Mouse (Mus musculus): ENCODE data around the gene Clcn6.

Gene Clcn6

DNA sequence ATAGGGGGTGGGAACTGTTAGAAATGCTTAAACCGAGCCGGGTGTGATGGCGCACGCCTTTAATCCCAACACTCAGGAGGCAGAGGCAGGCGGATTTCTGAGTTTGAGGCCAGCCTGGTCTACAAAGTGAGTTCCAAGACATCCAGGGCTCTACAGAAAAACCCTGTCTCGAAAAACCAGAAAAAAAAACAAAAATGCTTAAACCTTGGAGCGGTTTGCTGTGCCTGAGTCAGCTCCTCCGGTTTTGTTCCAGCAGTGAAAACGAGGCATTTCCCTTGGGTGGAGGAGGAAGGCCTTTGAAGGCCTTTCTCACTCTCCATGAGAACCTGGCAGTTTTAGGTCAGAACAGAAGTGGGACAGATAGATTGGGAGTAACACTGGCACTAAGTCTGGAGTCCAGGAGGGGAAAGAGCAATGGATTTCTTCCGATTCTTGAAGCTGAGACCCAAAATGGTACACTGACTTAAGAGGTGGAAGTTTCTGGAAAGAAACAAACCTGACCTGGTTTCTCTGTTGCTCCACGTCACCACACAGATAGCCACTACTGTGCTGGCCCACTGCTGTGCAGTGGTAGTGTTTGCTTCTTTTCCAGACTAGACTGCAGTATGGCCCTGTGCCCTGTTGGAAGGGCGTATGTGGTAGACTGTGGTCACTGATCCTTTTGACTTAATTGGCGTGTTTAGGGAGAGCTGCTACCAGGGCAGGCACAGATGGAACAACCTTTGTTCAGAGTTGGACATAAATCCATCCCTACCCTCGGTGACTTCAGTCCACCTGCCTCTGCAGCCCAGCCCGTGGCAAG lies 1.6 kb upstream of the Clcn6 start:
- DNase-seq (ENCODE audit: low spot score): no peak

DNA sequence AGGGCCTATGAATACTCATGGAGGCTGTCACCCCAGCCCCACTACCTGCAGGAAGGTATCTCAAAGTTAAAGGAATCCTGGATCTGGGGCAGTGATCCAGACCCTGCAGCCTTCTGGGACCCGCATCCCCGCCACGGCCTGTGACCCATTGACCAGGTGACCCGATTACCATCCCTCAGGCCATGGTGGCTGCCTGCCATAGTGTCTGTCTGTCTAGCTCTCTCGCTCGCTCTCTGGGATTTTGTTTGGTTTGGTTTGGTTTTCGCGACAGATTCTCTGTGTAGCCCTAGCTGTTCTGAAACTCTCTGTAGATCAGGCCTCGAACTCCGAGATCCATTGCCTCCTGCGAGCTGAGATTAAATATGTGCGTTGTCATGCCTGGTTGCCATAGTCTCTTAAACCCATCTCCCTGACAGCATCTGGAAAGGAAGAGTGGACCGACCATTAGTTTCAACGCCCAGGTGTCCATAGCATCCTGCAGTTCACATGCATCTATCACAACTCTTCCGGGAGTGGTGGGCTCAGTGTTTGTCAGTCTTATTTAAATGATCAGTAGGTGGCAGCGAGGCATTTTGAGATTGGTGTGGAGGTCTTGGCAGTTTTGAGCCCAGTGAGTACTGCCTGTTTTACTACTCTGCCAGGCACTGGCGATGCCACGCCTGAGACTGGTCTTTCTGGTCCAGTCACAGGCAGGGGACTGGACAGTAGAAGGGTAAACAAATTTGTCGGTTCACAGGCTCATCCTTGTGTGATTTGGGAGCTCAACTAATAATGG lies 820 bp upstream of the Clcn6 start:
- DNase-seq (ENCODE audit: low spot score): no peak

DNA sequence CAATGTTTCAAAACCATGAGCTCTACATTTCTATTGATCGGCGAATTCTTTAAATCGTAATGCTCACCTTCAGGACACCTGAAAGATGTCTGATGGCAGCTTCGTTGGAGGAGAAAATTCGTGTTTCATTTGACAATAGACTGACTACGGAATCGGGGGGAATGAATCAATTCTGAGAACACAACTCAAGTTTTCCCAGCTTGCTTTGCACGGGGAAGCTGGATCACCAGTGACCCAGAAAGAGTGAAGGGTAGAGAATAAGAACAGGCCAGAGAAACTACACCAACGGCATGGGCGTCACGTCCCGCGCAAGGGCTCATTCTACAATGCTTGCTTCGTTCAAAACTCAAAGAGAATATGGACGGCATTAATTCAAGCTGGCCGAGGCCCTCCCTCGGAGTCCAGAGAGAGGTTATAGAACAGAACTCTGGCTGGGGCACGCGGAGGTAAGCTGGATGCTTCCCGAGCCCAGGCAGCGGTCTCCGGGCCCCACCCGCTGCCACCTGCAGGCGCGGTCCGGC lies 482 bp downstream of the Clcn6 start:
- DNase-seq (ENCODE audit: low spot score): no peak

DNA sequence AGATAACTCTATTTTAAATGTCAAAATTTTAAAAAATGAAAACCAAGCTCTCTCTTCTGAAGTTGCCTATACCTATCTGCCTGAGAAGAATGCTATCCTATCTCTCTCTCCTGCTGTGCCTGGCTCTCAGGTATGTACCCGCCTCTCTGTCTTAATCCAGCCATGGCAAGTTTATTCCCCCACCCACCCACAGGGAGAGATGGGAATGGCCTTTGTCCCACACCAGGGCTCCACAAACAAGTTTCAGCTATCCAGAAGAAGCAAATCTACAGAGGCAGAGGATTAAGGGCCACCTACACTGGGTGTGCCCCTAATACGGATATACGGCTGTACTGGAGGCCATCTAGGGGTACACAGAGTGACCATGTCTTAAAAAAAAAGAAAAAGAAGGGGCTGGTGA lies 3.2 kb downstream of the Clcn6 start:
- peak; percentile 37 for DNase-seq (ENCODE audit: low spot score)

DNA sequence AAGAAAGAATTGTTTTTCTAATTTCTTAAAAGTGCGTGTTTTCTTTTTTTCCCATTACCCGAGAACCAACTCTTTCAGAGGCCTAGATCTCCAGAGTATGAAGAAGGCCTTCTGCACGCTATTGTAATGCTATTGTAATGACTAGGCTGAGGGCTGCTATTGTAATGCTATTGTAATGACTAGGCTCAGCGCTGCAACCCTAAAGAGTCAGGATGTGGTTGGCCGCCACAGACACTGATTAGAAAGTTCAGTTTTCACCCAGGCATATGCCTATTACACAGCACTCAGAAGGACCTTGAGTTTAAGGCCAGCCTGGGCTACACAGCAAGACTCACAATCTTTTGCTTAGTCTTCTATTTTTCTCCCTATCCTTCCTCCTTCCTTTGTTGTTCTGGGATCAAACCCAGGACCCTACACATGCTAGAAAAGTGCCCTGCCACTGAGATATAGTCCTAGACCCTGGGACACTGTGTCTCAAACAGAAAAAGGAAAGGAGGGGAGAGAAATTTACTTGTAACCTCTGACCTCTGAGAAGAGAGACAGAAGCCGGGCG lies 4.7 kb downstream of the Clcn6 start:
- DNase-seq (ENCODE audit: low spot score): no peak

DNA sequence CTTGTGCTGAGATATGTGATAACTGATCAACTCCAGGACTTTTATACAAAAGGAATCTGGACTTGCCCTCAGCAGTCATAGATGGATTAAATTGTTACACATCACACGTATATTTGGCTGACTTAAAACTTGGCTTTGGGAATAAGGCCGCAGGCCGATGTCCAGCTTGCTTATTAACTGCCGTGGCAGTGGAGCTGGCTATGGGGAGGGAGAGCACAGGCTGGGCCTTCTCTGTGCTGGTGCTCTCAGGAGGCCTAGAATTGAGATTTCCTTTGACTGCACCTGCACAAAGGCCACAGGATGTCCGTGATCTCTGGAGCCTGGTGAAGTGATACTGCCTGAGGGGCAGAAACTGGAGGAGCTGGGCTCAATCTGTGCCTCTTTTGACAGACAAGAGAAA lies 8.1 kb downstream of the Clcn6 start:
- no peak for DNase-seq (ENCODE audit: low spot score)

DNA sequence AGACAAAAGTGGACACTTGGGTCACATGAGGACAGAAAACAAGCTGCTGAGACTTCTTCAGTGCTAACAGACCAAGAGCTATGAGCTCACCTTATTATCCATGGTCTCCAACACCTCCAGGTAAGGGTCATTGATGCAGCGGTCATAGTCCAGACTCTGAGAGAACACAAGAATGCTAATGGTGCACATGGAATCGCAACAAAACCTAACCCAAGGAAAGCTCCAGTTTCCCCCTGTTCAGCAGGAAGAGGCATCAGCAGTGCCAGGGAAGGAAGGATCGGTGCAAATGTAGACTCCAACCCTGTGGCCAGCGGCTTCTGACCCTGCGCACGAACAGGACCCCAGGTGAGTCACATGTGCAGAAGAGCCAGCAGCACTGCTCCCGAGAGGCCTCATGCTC lies 9.3 kb downstream of the Clcn6 start:
- DNase-seq (ENCODE audit: low spot score): no peak

DNA sequence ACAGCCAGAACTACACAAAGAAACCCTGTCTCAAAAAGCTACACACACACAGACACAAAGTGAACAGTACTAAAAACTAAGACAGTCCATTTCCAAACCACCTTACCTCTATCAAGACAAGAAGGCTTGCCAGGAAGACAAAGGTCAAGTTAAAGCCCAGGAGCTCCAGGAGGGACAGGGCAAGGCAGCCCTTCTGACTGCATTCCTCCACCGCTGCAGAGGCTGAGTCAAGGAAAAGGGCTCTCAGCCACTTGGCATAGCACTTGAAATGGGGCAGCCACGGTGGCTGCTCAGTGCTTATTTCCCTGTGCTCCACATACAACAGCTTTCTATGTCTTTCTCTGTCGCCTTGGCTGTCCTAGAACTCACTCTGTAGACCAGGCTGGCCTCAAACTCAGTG lies 14.6 kb downstream of the Clcn6 start:
- DNase-seq (ENCODE audit: low spot score): no peak

DNA sequence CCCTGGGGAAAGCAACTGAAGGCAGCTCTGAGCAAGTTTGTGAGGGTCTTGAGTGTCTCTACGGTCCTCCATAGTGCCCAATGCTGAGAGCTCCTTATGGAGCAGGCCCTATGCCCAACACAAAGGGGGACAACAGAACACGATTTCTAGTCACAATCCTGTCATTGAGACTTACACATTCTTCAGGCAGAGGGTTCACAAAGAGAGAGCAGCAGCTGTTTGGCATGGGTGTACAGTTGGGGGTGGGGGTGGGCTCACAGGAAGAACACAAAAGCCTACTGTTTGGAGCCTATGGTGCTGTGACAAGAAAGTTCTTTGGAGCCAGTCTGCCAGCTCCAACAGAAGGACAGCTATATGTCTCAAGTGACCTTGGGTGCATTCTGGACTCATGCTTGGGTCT lies 20.2 kb downstream of the Clcn6 start:
- no peak for DNase-seq (ENCODE audit: low spot score)

DNA sequence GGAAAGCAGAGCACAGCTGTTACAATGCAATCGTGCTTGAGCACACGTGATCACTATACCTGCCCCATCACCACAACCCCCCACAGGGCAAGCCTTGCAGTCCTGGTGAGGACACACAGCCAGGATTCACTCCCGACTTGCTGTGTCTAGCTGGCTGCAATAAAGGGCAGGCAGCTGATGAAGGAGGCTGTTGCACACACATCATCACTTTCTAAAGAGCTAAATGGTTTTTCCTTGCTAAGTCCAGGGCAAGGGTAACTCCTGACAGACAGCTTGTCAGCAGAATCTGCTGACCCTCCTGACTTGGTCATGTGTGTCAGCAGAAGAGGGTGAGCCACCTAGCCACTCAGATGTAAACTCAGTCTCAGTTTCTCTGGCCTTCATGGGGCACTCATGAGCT lies 21.6 kb downstream of the Clcn6 start:
- DNase-seq (ENCODE audit: low spot score): peak; percentile 65

DNA sequence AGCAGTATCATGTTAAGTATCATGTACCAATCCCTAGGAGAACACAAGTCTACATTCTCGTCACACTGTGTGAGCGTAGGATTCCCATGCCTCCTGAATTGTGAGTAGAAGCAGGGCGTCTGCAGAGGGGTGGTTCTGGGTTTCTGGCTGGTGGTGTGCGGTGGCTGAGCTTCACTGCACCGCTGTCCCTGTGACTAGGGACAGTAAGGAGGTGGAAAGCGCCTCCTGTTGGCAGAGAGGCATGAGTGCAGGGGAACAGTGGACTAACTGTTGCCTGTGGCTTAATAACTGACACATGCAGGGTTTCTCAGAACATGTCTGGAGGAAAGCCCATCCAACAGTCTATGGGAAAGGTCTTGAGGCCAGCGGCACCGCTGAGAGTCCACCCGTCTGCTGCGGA lies 23.2 kb downstream of the Clcn6 start:
- no peak for DNase-seq (ENCODE audit: low spot score)

DNA sequence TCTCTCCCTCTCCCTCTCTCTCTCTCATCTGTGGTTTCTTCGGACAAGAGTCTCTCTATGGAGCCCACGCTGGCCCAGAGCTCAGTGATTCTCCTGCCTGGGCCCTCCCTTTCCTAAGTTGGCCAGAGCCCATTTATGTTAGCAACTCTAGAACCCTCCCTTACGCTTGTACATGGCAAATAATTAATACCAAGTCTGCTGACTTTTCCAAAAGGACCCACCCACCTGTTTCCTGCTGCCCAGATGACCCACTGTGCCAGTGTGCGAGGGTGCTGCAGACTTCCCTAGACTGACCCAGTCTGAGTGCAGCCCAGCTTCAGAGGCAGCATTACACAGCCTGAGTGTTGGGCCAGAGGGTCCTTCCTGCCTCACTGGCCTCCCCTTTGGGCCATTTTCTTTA lies 26.4 kb downstream of the Clcn6 start:
- no peak for DNase-seq (ENCODE audit: low spot score)

DNA sequence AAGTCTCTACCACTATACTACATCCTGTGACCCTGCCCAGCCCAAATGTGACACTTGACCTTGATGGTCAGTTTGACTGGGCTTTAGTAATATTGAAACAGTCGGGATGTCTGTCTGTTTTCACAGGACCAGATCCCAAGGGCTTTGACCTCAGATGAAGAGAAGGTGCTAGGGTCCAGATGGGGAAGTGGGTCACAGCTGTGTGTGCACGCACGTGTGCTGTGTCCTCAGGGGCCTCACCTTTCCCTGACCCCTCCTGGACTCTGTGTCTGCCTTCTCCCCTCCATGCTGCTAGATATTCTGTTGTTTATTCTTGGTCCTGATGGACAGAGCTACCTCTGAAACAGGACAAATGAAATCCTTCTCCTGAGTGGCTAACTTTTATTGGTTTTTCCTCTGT lies 27.3 kb downstream of the Clcn6 start:
- DNase-seq (ENCODE audit: low spot score): no peak

DNA sequence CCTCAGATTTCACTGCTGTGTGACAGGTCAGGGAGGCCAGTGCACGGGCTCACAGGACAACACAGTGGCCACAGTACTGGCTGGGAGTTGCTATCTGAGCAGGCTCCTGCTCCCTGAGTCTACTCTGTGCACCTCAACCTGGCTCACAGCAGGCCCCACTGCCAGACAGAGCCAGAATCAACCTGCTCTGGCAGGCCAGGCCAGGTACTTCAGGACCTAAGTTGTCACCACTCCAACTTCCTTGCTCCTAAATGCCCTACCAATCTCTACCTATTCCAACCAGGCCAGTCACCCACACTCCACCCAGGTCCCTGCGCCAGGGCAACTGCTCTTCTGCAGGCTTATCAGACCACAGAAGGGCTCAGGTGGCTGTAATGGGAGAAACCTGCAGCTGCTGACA lies 29.0 kb downstream of the Clcn6 start:
- no peak for DNase-seq (ENCODE audit: low spot score)

DNA sequence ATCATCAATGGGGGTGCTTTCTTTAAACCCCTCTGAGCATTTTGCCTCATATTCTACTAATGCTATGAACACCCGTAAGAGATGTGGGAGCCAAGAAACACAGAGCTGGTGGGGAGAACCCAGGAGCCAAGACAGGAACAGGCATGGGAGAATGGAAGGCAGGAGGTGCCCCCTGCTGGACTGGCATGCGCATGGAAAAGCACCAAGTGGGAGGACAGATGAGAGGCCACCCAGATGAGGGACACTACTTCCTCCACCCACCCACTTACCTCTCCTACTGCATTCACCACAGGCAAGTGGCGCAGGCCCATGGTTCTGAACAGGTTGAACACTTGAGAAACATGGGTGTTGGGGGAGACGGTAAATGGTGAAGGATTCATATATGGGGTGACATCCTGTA lies 30.2 kb downstream of the Clcn6 start:
- DNase-seq (ENCODE audit: low spot score): no peak

DNA sequence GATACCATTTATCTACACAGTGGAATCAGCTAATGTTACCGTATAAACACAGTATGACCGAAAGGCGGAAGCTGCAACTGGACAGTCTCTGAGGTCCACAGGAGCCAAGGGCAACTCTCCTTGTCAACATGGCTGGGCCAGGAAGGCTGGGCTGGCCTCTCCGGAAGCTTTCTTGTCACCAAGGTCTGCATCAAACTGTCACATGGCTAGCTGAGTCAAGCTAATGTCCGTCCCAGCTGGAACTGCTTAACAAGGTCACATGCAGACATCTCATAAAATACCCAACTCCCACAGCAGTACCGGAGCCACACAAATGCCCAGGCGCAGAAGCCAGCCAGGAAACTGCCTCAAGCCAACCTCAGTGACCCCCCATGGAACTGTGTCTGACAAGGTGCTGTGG lies 34.3 kb downstream of the Clcn6 start:
- DNase-seq (ENCODE audit: low spot score): no peak

DNA sequence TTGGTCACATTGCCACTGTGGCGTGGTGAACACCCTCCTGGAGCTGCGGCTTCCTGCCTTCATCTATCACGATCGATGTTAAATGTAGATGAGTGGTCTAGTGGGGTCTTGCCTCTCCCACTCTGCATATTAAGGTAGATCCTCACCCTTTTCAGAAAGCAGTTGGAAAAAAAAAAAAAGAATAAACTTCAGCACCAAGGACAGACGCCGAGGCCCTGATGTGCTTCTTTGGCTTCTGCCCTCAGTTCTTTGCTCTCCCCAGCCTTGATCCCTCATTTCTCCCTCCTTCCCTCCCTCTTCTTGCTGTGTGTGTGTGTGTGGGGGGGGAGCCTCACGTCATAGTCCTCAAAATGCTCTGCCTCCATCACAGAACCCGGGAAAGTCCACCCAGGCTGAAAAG lies 36.8 kb downstream of the Clcn6 start:
- no peak for DNase-seq (ENCODE audit: low spot score)

DNA sequence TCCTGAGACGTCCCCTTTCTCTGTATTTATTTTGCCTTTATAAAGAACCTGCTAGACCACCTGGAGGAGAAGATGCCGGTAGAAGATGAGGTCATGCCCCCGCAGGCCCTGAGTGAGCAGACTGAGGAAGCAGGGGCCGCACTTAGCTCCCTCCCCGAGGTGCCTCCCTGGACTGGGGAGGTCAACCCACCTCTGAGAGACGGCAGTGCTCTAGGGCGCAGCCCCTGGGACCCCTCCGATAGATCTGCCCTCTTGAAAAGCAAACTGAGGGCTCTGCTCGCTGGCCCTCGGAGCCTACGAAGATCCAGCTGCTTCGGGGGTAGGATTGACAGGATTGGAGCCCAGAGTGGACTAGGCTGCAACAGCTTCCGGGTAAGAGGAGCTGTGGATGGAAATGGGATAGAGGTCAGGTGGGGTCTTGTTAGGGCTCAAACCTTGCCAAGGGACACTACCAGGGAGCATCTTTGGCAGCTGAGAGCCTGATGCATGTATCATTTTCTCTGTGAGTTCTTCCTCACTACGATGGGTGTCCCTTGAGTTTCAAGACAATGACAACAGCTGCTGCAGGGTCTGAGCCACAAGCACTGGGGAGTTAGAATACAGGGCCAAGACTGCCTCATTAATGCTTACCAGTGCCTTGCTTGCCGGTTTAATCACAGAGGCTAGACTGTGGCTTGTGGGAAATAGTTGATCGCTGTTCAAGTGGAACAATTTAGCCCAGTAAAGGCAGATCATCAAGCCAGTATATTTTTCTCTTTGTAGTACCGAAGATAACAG lies 37.4 kb downstream of the Clcn6 start:
- DNase-seq (ENCODE audit: low spot score): no peak

DNA sequence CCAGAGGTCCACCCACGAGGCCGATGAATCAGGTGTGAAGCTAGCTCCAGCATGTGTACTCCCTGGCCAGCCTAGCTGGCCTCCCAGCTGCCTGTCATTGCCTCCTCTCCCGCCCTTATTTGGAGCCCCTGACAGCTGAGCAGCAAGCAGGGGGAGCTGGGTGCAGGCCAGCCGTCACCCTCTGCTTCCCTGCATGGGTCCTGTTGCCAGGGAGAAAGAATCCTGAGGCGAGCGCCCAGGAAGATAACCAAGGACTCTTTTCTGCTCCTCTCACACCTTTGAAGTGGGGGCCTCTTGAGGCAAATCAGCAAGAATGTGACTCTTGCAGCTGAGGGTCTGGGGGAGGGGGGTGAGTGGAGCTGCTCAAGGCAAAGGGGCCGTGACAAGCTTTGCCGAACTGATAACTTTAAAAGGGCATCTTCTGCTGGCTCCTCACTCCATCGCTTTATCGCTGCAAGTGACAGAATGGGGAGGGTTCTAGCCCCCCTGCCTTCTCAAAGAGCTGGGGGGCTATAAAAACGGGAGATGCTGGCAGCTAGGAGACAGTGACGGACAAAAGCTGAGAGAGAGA lies 38.3 kb downstream of the Clcn6 start, which contains the start of gene Nppa:
TSS of gene Nppa (plus strand) at position 521 of the 571 bp plus-strand sequence.
- DNase-seq (ENCODE audit: low spot score): no peak

DNA sequence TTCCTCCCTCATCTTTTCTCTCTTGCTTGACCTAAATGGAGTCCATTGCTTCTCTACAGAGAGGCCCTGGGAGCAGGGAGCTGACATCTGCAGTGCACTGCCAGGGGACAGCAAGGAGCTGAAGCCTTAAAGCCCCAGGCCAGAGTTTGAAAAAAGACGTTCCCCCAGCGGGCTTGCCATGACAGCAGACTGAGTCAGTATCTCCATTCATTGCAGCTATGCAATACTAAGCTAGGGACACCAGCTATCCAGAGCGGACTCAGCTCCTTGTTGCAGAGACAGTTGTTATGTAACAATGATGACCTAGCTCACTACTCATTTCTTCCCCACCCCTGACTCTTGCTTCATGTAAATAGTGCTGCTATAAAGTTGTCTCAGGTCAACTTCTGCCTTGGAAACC lies 43.3 kb downstream of the Clcn6 start:
- DNase-seq (ENCODE audit: low spot score): no peak

DNA sequence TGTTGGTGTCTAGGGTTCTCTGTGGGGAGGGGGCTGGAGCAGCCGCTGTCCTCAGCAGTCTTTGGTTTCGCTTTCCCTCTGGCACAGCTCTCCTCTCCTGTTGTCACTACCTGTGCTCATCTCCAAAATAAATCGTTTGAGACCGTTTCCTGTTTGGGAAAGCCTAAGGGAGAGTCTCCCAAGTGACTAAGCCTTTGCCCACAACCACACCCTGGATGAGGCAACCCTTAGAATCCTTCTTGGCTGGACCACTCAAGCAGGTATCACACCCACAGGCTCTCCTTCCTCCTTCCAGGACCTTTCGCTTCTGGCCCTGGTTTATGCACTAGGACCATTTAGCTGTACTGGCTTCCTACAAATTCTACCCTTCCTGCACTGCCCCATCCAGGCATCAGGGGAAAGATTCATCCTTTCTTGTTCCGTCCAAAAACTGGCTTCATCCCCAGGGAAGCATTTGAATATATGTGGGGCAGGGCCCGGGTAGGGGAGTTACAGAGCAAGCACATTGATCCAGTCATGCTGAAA lies 45.0 kb downstream of the Clcn6 start:
- no peak for DNase-seq (ENCODE audit: low spot score)

Data from yolk sac, embryonic 10.5 days (tissue).